Mouse (Mus musculus) frontal cortex, postnatal 25 days (tissue): ENCODE results near the gene Gm45785.

Source experiments
- DNase-seq, 2 experiments: peaks; one replicate each; pipeline ENCODE4 v3.0.0; 2022; ENCODE audit warnings: low spot score in 2 of 2

The Gm45785 gene

GRCm38 (mm10) chr7:140831447-140831846 lies 24.7 kb downstream of the Gm45785 start:
- no peak for DNase-seq

DNA sequence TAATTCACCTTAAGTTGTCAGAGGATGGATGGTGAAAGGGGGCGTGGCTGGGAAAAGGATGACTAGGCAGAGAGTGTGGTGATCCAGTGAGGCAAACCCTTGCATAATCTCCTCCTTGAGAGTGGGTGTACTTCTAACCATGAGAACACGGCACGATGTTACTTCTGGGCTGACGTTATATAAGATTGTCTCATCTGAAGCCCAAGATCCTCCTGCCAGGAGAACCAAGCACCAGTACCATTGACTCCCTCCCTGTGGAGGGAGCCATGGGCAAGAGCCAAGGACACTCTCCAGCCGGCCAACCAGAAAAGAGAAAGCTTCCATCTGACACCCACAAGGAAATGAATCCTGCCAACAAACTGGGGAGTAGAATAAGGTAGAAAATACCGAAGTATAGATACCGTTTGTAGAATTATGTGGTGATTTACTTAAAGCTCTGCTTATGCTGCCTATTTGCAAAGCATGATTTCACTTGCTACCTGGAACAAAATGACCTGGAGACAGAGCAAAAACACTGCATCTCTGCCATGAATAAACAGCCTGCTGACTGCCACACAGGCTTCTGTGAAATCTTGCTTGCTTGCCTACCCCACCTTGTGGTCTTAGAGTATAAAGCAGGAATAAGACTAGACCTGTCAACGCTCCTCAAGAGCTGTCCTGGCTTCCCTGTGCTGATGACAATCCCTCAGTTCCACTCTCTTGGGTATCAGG lies 27.8 kb downstream of the Gm45785 start:
- DNase-seq, result peak in 1 of 2 experiments; percentile 29

GRCm38 (mm10) chr7:140822731-140823130 lies 33.4 kb downstream of the Gm45785 start:
- no peak for DNase-seq

DNA sequence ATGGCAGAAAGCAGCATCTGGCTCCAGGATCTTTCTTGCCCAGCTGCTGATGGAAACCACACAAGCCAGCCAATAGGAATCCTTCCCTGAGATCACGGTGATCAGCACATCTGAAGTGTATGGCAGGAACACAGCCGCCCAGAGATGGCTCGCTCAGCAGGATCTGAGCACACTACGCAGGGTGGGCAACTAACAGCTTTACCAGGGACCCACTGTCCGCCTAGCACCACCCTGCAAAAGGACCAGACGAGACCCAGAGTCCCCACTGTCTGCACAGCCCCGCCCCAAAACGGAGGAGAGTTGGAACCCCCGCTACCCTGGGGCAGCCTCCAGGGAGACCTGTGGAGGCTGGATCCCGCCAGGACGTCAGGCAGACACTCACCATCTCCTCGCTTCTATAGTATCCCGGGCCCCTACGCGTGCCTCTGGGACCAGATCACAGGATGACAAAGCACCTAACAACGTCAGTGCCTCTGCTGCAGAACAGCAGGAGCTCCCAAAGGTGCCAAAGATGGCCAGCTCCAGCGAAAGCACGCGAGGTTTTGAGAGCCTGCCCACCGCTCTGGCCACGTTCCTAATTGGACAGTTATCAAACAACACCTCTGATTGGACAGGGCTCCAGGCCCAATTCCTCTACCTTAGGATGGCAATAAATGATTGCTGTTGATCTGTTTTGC lies 34.3 kb downstream of the Gm45785 start, which contains the start of gene Zfp941:
Gene Zfp941, minus strand, starts transcription at position 526 of the 677 bp plus-strand sequence.
- DNase-seq, result peak in 1 of 2 experiments; percentile 40

GRCm38 (mm10) chr7:140821305-140821652 lies 34.9 kb downstream of the Gm45785 start:
- no peak for DNase-seq

DNA sequence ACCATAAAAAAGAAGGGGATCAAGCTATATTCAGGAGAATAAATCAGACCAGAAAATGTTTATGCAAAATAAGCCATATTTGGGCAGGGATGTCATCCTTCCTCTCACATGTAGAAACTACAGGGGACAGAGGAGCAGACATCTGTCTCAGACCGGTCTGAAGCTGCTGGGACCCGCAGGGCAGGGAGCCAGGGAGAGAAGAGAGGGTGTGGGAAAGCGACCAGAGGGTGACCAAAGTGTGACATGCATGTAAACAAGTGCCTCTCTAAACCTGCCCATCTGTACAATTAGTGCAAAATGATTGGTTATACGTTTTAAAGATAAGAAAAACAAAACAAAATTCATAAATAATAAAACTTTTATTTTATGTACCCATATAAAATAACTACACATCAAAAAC lies 36.0 kb downstream of the Gm45785 start:
- DNase-seq, result no peak

- DNase-seq, result no peak
These were observed 43.3 kb downstream of the Gm45785 start for GRCm38 (mm10) chr7:140812850-140813249.

DNA sequence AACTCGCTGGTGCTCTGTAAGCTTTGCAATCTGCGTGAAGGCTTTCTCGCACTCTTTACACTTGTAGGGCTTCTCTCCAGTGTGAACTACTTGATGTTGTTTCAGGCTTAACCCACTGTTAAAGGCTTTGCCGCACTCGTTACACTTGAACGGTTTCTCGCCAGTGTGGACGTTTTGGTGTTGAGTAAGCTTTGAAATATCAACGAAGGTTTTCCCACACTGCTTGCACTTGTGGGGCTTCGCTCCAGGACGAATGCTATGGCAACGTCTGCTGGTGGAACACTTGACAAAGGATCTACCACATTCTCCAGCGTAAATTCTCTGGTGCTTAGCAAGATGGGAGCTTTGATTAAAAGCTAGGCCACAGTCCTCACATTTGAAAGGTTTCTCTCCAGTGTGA lies 44.4 kb downstream of the Gm45785 start:
- no peak for DNase-seq

GRCm38 (mm10) chr7:140810496-140810895 lies 45.6 kb downstream of the Gm45785 start:
- DNase-seq, result no peak

DNA sequence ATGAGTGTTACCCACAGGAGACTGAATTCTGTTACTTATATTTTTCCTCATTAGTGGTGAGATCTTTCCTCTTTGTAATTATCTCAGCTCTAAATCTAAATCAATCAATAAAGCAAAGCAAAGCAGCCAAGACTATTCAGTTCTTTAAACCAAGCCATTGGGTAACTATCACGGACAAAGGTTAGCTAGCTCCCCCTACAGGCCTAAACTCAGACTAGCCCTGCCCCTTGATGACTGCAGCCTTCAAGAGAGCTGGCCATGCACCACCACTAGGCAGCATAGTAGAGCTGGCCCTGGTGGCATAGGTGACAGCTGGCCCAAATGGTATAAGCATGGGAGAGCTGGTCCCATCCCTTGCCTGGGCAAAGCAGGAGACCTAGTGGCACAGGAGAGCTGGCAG lies 50.4 kb downstream of the Gm45785 start:
- peak in 1 of 2 experiments; percentile 43 for DNase-seq

- no peak for DNase-seq
These were observed 53.5 kb downstream of the Gm45785 start for GRCm38 (mm10) chr7:140802629-140803028.

DNA sequence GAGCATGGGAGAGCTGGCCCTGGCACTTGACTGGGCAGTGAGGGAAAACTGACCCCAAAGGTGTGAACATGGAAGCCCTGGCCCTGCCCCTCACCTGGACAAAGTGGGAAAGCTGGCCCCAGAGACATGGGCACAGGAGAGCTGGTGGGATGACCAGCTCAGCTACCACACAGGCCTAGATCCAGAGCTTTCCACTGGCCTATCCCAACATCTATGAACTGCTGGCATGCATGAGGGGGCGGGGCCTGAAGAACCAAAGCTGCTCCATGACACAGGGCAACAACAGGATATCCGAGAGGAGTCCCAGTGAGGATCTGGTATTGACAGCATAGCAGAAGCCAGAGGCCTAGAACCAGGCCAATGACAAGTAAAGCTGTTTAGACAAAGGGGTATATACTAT lies 57.9 kb downstream of the Gm45785 start:
- no peak for DNase-seq

- DNase-seq, result no peak
These were observed 58.5 kb downstream of the Gm45785 start for GRCm38 (mm10) chr7:140797619-140798018.

- no peak for DNase-seq
These were observed 62.6 kb downstream of the Gm45785 start for GRCm38 (mm10) chr7:140793541-140793940.

- DNase-seq, result no peak
These were observed 68.1 kb downstream of the Gm45785 start for GRCm38 (mm10) chr7:140788053-140788435.

DNA sequence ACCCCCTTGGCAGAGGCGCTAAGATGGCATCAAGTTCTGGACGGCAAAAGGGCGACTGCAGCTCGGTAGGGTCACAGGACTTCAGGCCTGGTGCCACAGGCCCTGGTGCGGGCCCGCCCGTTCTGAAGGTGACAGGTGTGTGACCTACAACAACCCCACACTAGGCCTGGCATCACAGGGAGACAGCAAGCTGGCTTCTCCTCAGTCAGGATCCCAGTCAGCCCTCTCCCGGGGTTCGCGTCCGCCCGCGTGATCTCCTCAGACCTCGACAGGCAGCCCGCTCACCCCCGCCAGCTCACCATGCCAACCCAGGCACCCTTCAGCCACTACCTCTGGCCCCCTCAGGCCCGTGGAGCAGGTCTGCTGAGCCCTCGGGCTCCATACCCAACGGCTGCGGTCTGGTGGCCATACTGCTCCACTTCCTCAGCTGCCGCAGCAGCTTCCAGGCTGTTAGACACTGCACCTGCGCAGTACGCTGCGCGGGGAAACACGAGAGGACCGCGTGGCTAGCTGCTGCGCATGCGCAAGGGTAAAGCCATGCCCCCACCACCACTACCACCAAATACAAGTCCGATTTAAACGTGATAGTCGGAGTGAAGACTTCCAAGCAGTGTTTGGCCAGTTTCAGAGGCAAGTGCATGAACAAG lies 68.6 kb downstream of the Gm45785 start, which contains the start of gene Syce1:
Gene Syce1, minus strand, starts transcription at position 447 of the 647 bp plus-strand sequence.
- no peak for DNase-seq

DNA sequence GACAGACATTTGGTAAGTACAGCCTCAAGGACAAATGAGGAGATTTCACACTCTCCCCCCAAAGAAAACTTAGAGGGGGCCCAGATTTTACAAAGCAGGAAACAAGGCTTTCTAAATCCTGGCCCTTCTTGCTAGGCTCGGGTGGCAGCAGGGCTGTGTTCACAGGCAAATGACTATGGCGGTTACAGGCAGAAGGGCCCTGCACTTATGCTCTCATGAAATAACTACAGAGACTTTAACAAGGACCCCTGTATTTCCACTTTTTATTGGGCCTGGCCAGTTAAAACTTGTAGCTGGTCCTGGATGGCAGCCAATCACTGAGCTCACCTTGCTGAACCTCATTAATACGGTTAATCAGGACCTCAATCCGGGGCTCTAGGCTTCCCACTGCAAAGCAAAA lies 75.6 kb downstream of the Gm45785 start:
- no peak for DNase-seq
